Mouse (Mus musculus) thymus, adult 2 months (tissue): Measurements from ENCODE around the gene Sec14l3. TPM values are rescaled to one million over a fixed set of nuclear protein-coding genes. Genes with fewer than 3 reads are reported as not detected.
"Not testable (repeated sequence)": the region's sequence is repeated elsewhere in the genome, so short reads cannot be mapped to it uniquely, and the experiment has no call there.

Source experiments
- DNase-seq: peaks from one replicate; pipeline ENCODE4 v3.0.0; 2021
- H3K27ac ChIP-seq: fragments of 200-500 bp; 2 replicates; pipeline ENCODE4 v1.5.1; 2012; ENCODE audit warnings: low read length, control low read depth; ENCODE audit not compliant: control insufficient read depth, insufficient read depth
- H3K27me3 ChIP-seq: fragments of 200-500 bp; 2 replicates; pipeline ENCODE4 v1.6.1; 2012; ENCODE audit warnings: mild to moderate bottlenecking, low read length, moderate library complexity, mixed read lengths; ENCODE audit not compliant: control insufficient read depth, insufficient read depth
- H3K36me3 ChIP-seq: fragments of 200-500 bp; 2 replicates; pipeline ENCODE4 v1.6.1; 2012; ENCODE audit warnings: mild to moderate bottlenecking, low read length, moderate library complexity; ENCODE audit not compliant: control insufficient read depth, insufficient read depth
- H3K4me1 ChIP-seq: fragments of 200-500 bp; replicated peaks from 2 replicates; pipeline ENCODE4 v1.6.1; 2012; ENCODE audit warnings: low read length; ENCODE audit not compliant: control insufficient read depth, insufficient read depth
- H3K4me3 ChIP-seq: fragments of 200-500 bp; 2 replicates; pipeline ENCODE4 v1.5.1; 2012; ENCODE audit warnings: mild to moderate bottlenecking, low read length, control low read depth, moderate library complexity; ENCODE audit not compliant: control insufficient read depth, insufficient read depth
- CTCF ChIP-seq: fragments of 200-500 bp; IDR thresholded peaks from 2 replicates; pipeline ENCODE4 v1.5.1; 2012; ENCODE audit warnings: mild to moderate bottlenecking, control low read depth, low read length, moderate library complexity, borderline replicate concordance; ENCODE audit not compliant: control insufficient read depth, poor library complexity, insufficient read depth; ENCODE audit errors: extremely low read depth
- POLR2A ChIP-seq: fragments of 200-500 bp; IDR thresholded peaks from 2 replicates; pipeline ENCODE4 v1.6.1; 2012; ENCODE audit warnings: mild to moderate bottlenecking, low read length, control low read depth, moderate library complexity; ENCODE audit not compliant: control insufficient read depth, poor library complexity, insufficient read depth; ENCODE audit errors: extremely low read depth
- WGBS: fragments of 180-500 bp; shearing (Covaris S2); methylation state at CpG from one replicate; pipeline ENCODE4 v1.1.7; 2018; 5-methylcytosine and 5-hydroxymethylcytosine counted together
- polyA plus RNA-seq: library from polyadenylated mRNA; depleted of rRNA; stranded (reverse); fragments of >200 nt; gene quantifications from 2 replicates; pipeline ENCODE4 v1.2.3, GENCODE M21; 2012

Sec14l3 gene
- polyA plus RNA-seq, 1 experiment, result 0.49 TPM

GRCm38 (mm10) chr11:4112033-4112432 is 47.4 kb downstream of the Sec14l3 start:
- Histone ChIP-seq H3K27ac (no peak overlapping the region), H3K36me3 (no peaks in the 10 kb centered on the region), H3K4me1 (no peaks in the 10 kb centered on the region), H3K4me3 (no peak overlapping the region), H3K27me3 (no peaks in the 10 kb centered on the region)
- TF ChIP-seq POLR2A, result no peak
- no peak for TF ChIP-seq CTCF
- no peak for DNase-seq
- 96% methylated on average over 4 of the region's 4 CpGs for WGBS

GRCm38 (mm10) chr11:4112861-4113260 is 48.2 kb downstream of the Sec14l3 start:
- TF ChIP-seq POLR2A (no peak), CTCF (no peak)
- no peak for DNase-seq
- H3K4me3 ChIP-seq, result no peak overlapping the region
- H3K36me3 ChIP-seq, result no peaks in the 10 kb centered on the region
- no peak overlapping the region for H3K27ac ChIP-seq
- H3K27me3 ChIP-seq, result no peaks in the 10 kb centered on the region; the same call in 1 of the 2 replicates
- H3K4me1 ChIP-seq, result no peaks in the 10 kb centered on the region
- WGBS, result 93% methylated on average over 6 of the region's 6 CpGs

GRCm38 (mm10) chr11:4113496-4113895 is 48.9 kb downstream of the Sec14l3 start:
- TF ChIP-seq POLR2A (no peak), CTCF (no peak)
- Histone ChIP-seq H3K27ac (no peak overlapping the region), H3K27me3 (peaks cover 4% of the 10 kb centered on the region; the same call in 1 of the 2 replicates), H3K36me3 (no peaks in the 10 kb centered on the region), H3K4me1 (peaks cover 4% of the 10 kb centered on the region; the same call in 1 of the 2 replicates), H3K4me3 (no peak overlapping the region)
- no peak for DNase-seq
- WGBS, result 82% methylated on average over 4 of the region's 4 CpGs

GRCm38 (mm10) chr11:4113970-4114369 is 49.3 kb downstream of the Sec14l3 start:
- Histone ChIP-seq H3K27ac (no peak overlapping the region), H3K4me1 (peaks cover 4% of the 10 kb centered on the region; the same call in 1 of the 2 replicates), H3K4me3 (no peak overlapping the region), H3K27me3 (peaks cover 8% of the 10 kb centered on the region; the same call in 1 of the 2 replicates), H3K36me3 (no peaks in the 10 kb centered on the region)
- 90% methylated on average over 6 of the region's 6 CpGs for WGBS
- TF ChIP-seq POLR2A (no peak), CTCF (no peak)
- DNase-seq, result no peak

GRCm38 (mm10) chr11:4114541-4114940 is 49.9 kb downstream of the Sec14l3 start:
- H3K27ac ChIP-seq, DNase-seq, H3K36me3 ChIP-seq, H3K27me3 ChIP-seq, H3K4me1 ChIP-seq, H3K4me3 ChIP-seq: not testable (repeated sequence)
- 89% methylated on average over 6 of the region's 6 CpGs for WGBS

GRCm38 (mm10) chr11:4115407-4115806 is 50.8 kb downstream of the Sec14l3 start:
- WGBS, result 97% methylated on average over 4 of the region's 4 CpGs
- H3K36me3 ChIP-seq, result no peaks in the 10 kb centered on the region
- DNase-seq, result no peak

GRCm38 (mm10) chr11:4116458-4117141 is 52.0 kb downstream of the Sec14l3 start:
- Histone ChIP-seq H3K4me1 (peaks cover 4% of the 10 kb centered on the region; the same call in 1 of the 2 replicates), H3K4me3 (no peak overlapping the region), H3K36me3 (no peaks in the 10 kb centered on the region), H3K27ac (no peak overlapping the region), H3K27me3 (peaks cover 8% of the 10 kb centered on the region; the same call in 1 of the 2 replicates)
- 57% methylated on average over 11 of the region's 11 CpGs for WGBS
- TF ChIP-seq POLR2A, result no peak
- no peak for TF ChIP-seq CTCF
- no peak for DNase-seq

More at GRCm38 (mm10) chr11:4115407-4115806, 50.8 kb downstream of the Sec14l3 start:
- Histone ChIP-seq H3K27me3 (peaks cover 8% of the 10 kb centered on the region; the same call in 1 of the 2 replicates), H3K4me1 (peaks cover 4% of the 10 kb centered on the region; the same call in 1 of the 2 replicates), H3K27ac (no peak overlapping the region), H3K4me3 (no peak overlapping the region)
- TF ChIP-seq POLR2A (no peak), CTCF (no peak)
